Mouse (Mus musculus) heart, embryonic 13.5 days (tissue): ENCODE measurements around the gene Mtmr14. TPM values are rescaled to one million over a fixed set of nuclear protein-coding genes. Genes with fewer than 3 reads are reported as not detected.
A peak's percentile ranks its signal among the peaks of the same experiment; 100 is the strongest.

Source experiments
- ATAC-seq: fragments of 200-750 bp; cut with Nextera tagmentation; 2 replicates; pipeline ENCODE4 v1.8.0; 2017; ENCODE audit warnings: moderate TSS enrichment; ENCODE audit not compliant: insufficient number of reproducible peaks, low FRiP score, low TSS enrichment; ENCODE audit errors: extremely low read depth
- H3K27ac ChIP-seq: fragments of 300-500 bp; sonication (generic); replicated peaks from 2 replicates; pipeline ENCODE4 v1.5.1; 2015; ENCODE audit warnings: moderate library complexity, mild to moderate bottlenecking, inconsistent platforms
- H3K27me3 ChIP-seq: fragments of 300-500 bp; sonication (generic); replicated peaks from 2 replicates; pipeline ENCODE4 v1.6.1; 2015; ENCODE audit warnings: mild to moderate bottlenecking, inconsistent platforms
- H3K36me3 ChIP-seq: fragments of 300-500 bp; sonication (generic); 2 replicates; pipeline ENCODE4 v1.6.1; 2015; ENCODE audit warnings: mild to moderate bottlenecking, inconsistent platforms
- H3K4me1 ChIP-seq: fragments of 300-500 bp; sonication (generic); 2 replicates; pipeline ENCODE4 v1.6.1; 2015; ENCODE audit warnings: inconsistent platforms
- H3K4me2 ChIP-seq: fragments of 300-500 bp; sonication (generic); 2 replicates; pipeline ENCODE4 v1.6.1; 2015; ENCODE audit warnings: inconsistent platforms, mild to moderate bottlenecking, moderate library complexity
- H3K4me3 ChIP-seq: fragments of 300-500 bp; sonication (generic); 2 replicates; pipeline ENCODE4 v1.5.1; 2015; ENCODE audit warnings: moderate library complexity, mild to moderate bottlenecking, inconsistent platforms
- H3K9ac ChIP-seq: fragments of 300-500 bp; sonication (generic); 2 replicates; pipeline ENCODE4 v1.6.1; 2015; ENCODE audit warnings: inconsistent platforms, mild to moderate bottlenecking, moderate library complexity
- H3K9me3 ChIP-seq: fragments of 300-500 bp; sonication (generic); 2 replicates; pipeline ENCODE4 v1.6.1; 2016; ENCODE audit warnings: inconsistent platforms
- WGBS: fragments of 180-500 bp; shearing (Covaris S2); methylation state at CpG from one replicate; pipeline ENCODE4 v1.1.7; 2015; ENCODE audit warnings: mixed read lengths; 5-methylcytosine and 5-hydroxymethylcytosine counted together
- polyA plus RNA-seq: library from polyadenylated mRNA; unstranded; fragments of >200 nt; fragmentation: Nextera tagmentation; extraction: Ambion mirVana; gene quantifications from 2 replicates; pipeline ENCODE4 v1.2.1, GENCODE M21; 2015

The Mtmr14 gene
- polyA plus RNA-seq, 1 experiment from 2014 or later = 23.6 TPM

GRCm38 (mm10) chr6:113302258-113302657 lies 64.6 kb downstream of the Mtmr14 start:
- Histone ChIP-seq H3K9ac (no peak overlapping the region), H3K4me1 (peaks cover 11% of the 10 kb centered on the region), H3K4me3 (no peak overlapping the region), H3K36me3 (no peaks in the 10 kb centered on the region), H3K4me2 (no peak overlapping the region), H3K9me3 (no peaks in the 10 kb centered on the region), H3K27me3 (no peaks in the 10 kb centered on the region; the same call in 1 of the 2 replicates), H3K27ac (no peak overlapping the region)
- WGBS = 15% methylated on average over 3 of the region's 3 CpGs
- ATAC-seq = no peak

GRCm38 (mm10) chr6:113306322-113306985 lies 68.8 kb downstream of the Mtmr14 start:
- Histone ChIP-seq H3K36me3 (peaks cover 16% of the 10 kb centered on the region), H3K27ac (peak overlapping the region; percentile 99), H3K4me3 (peak overlapping the region; percentile 98), H3K4me1 (peaks cover 35% of the 10 kb centered on the region), H3K9ac (peak overlapping the region; percentile 99), H3K9me3 (no peaks in the 10 kb centered on the region), H3K27me3 (no peaks in the 10 kb centered on the region; the same call in 1 of the 2 replicates), H3K4me2 (peak overlapping the region; percentile 100)
- ATAC-seq = peak; percentile 96
- WGBS = 1% methylated on average over 50 of the region's 50 CpGs

- 1% methylated on average over 32 of the region's 32 CpGs for WGBS
- H3K4me3 ChIP-seq = peak within 1 kb of the TSS; percentile 98
- ATAC-seq = peak; percentile 21; the same call in 1 of the 2 replicates
Measured at GRCm38 (mm10) chr6:113306986-113307349, 69.3 kb downstream of the Mtmr14 start, which contains the start of gene Brpf1. Gene Brpf1 (plus strand): TSS chr6:113307137.

GRCm38 (mm10) chr6:113307481-113308121 lies 70.0 kb downstream of the Mtmr14 start:
- Histone ChIP-seq H3K4me1 (peaks cover 35% of the 10 kb centered on the region), H3K9ac (peak overlapping the region; percentile 99), H3K27ac (peak overlapping the region; percentile 99), H3K4me3 (peak overlapping the region; percentile 98), H3K4me2 (peak overlapping the region; percentile 100), H3K9me3 (no peaks in the 10 kb centered on the region), H3K27me3 (no peaks in the 10 kb centered on the region; the same call in 1 of the 2 replicates), H3K36me3 (peaks cover 25% of the 10 kb centered on the region)
- no peak for ATAC-seq
- WGBS = under 1% methylated on average over 34 of the region's 34 CpGs

More at GRCm38 (mm10) chr6:113306986-113307349, 69.3 kb downstream of the Mtmr14 start, which contains the start of gene Brpf1:
- Histone ChIP-seq H3K36me3 (peaks cover 19% of the 10 kb centered on the region), H3K4me2 (peak within 1 kb of the TSS; percentile 100), H3K27ac (peak within 1 kb of the TSS; percentile 99), H3K9ac (peak within 1 kb of the TSS; percentile 99), H3K9me3 (no peaks in the 10 kb centered on the region), H3K4me1 (peaks cover 35% of the 10 kb centered on the region), H3K27me3 (no peaks in the 10 kb centered on the region; the same call in 1 of the 2 replicates)

- Histone ChIP-seq H3K9me3 (no peaks in the 10 kb centered on the region), H3K4me1 (peaks cover 36% of the 10 kb centered on the region), H3K4me2 (peak overlapping the region; percentile 100), H3K27me3 (no peaks in the 10 kb centered on the region; the same call in 1 of the 2 replicates), H3K4me3 (peak overlapping the region; percentile 98), H3K27ac (peak overlapping the region; percentile 99), H3K9ac (peak overlapping the region; percentile 99), H3K36me3 (peaks cover 30% of the 10 kb centered on the region)
- 26% methylated on average over 5 of the region's 5 CpGs for WGBS
- no peak for ATAC-seq
Measured at GRCm38 (mm10) chr6:113308141-113308540, 70.5 kb downstream of the Mtmr14 start.

GRCm38 (mm10) chr6:113315972-113316371 lies 78.3 kb downstream of the Mtmr14 start:
- no peaks in the 10 kb centered on the region for H3K9me3 ChIP-seq
- no peaks in the 10 kb centered on the region for H3K27me3 ChIP-seq
- peaks cover 95% of the 10 kb centered on the region for H3K36me3 ChIP-seq
- H3K4me2 ChIP-seq = no peak overlapping the region
- no peak overlapping the region for H3K9ac ChIP-seq
- WGBS = 88% methylated on average over 3 of the region's 3 CpGs
- peaks cover 17% of the 10 kb centered on the region for H3K4me1 ChIP-seq
- no peak overlapping the region for H3K27ac ChIP-seq
- H3K4me3 ChIP-seq = no peak overlapping the region
- ATAC-seq = no peak

GRCm38 (mm10) chr6:113326533-113327315 lies 89.1 kb downstream of the Mtmr14 start, which contains the start of gene Ogg1:
Gene Ogg1 (plus strand): TSS chr6:113326972.
- Histone ChIP-seq H3K4me3 (peak within 1 kb of the TSS; percentile 65), H3K27me3 (no peaks in the 10 kb centered on the region), H3K36me3 (peaks cover 64% of the 10 kb centered on the region), H3K27ac (peak within 1 kb of the TSS; percentile 90), H3K9me3 (no peaks in the 10 kb centered on the region), H3K9ac (peak within 1 kb of the TSS; percentile 86), H3K4me1 (peaks cover 30% of the 10 kb centered on the region), H3K4me2 (peak within 1 kb of the TSS; percentile 88)
- WGBS = under 1% methylated on average over 52 of the region's 52 CpGs
- ATAC-seq = peak; percentile 95

- 72% methylated on average over 1 of the region's 1 CpGs for WGBS
- no peak overlapping the region for H3K4me2 ChIP-seq
- no peak for ATAC-seq
- H3K4me3 ChIP-seq = no peak overlapping the region
- peaks cover 56% of the 10 kb centered on the region for H3K36me3 ChIP-seq
- no peaks in the 10 kb centered on the region for H3K27me3 ChIP-seq
- H3K4me1 ChIP-seq = peaks cover 44% of the 10 kb centered on the region
- no peak overlapping the region; the same call in 1 of the 2 replicates for H3K9ac ChIP-seq
- no peaks in the 10 kb centered on the region for H3K9me3 ChIP-seq
- H3K27ac ChIP-seq = no peak overlapping the region
Measured at GRCm38 (mm10) chr6:113329396-113329795, 91.8 kb downstream of the Mtmr14 start.

GRCm38 (mm10) chr6:113330547-113330946 lies 92.9 kb downstream of the Mtmr14 start:
- no peaks in the 10 kb centered on the region for H3K27me3 ChIP-seq
- no peak overlapping the region for H3K4me3 ChIP-seq
- no peak overlapping the region for H3K4me2 ChIP-seq
- H3K9ac ChIP-seq = no peak overlapping the region
- H3K9me3 ChIP-seq = no peaks in the 10 kb centered on the region
- peaks cover 56% of the 10 kb centered on the region for H3K36me3 ChIP-seq
- peaks cover 41% of the 10 kb centered on the region for H3K4me1 ChIP-seq
- no peak for ATAC-seq
- no peak overlapping the region for H3K27ac ChIP-seq
- WGBS = 53% methylated on average over 2 of the region's 2 CpGs
